Mouse (Mus musculus) liver, embryonic 16.5 days (tissue): Measurements from ENCODE around the gene Adh5. TPM values are rescaled to one million over a fixed set of nuclear protein-coding genes. Genes with fewer than 3 reads are reported as not detected.

Experiments used
- ATAC-seq: fragments of 200-750 bp; cut with Nextera tagmentation; 2 replicates; pipeline ENCODE4 v1.8.0; 2017; ENCODE audit warnings: low read depth, mild to moderate bottlenecking, moderate number of reproducible peaks, moderate library complexity
- H3K27ac ChIP-seq: fragments of 300-500 bp; sonication (generic); 2 replicates; pipeline ENCODE4 v1.5.1; 2014; ENCODE audit warnings: mild to moderate bottlenecking, low read length
- H3K27me3 ChIP-seq: fragments of 300-500 bp; sonication (generic); 2 replicates; pipeline ENCODE4 v1.6.1; 2014; ENCODE audit warnings: low read depth, low read length, mixed read lengths; ENCODE audit not compliant: control insufficient read depth, insufficient read depth
- H3K36me3 ChIP-seq: fragments of 300-500 bp; sonication (generic); 2 replicates; pipeline ENCODE4 v1.6.1; 2014; ENCODE audit warnings: mild to moderate bottlenecking; ENCODE audit not compliant: control insufficient read depth, insufficient read depth
- H3K4me1 ChIP-seq: fragments of 300-500 bp; sonication (generic); 2 replicates; pipeline ENCODE4 v1.6.1; 2014; ENCODE audit warnings: low read depth, low read length, mixed read lengths; ENCODE audit not compliant: control insufficient read depth
- H3K4me2 ChIP-seq: fragments of 300-500 bp; sonication (generic); 2 replicates; pipeline ENCODE4 v1.6.1; 2014; ENCODE audit warnings: low read depth, low read length, mixed read lengths
- H3K4me3 ChIP-seq: fragments of 300-500 bp; sonication (generic); 2 replicates; pipeline ENCODE4 v1.5.1; 2014; ENCODE audit warnings: low read depth, mild to moderate bottlenecking, low read length
- H3K9ac ChIP-seq: fragments of 300-500 bp; sonication (generic); 2 replicates; pipeline ENCODE4 v1.6.1; 2014; ENCODE audit warnings: low read depth, low read length
- H3K9me3 ChIP-seq: fragments of 300-500 bp; sonication (generic); replicated peaks from 2 replicates; pipeline ENCODE4 v1.6.1; 2016; ENCODE audit warnings: low read length; ENCODE audit not compliant: control insufficient read depth
- WGBS: fragments of 180-500 bp; shearing (Covaris S2); extraction: QIAGEN DNeasy Blood & Tissue Kit; methylation state at CpG from one replicate; pipeline ENCODE4 v1.1.7; 2014; ENCODE audit not compliant: insufficient replicate concordance; 5-methylcytosine and 5-hydroxymethylcytosine counted together
- polyA plus RNA-seq: library from polyadenylated mRNA; unstranded; fragments of >200 nt; fragmentation: Nextera tagmentation; extraction: Ambion mirVana; gene quantifications from 2 replicates; pipeline ENCODE4 v1.2.1, GENCODE M21; 2015

The Adh5 gene
- polyA plus RNA-seq, 1 experiment from 2014 or later, result 180 TPM

- Histone ChIP-seq H3K4me2 (no peak overlapping the region), H3K36me3 (peaks cover 26% of the 10 kb centered on the region), H3K27me3 (no peaks in the 10 kb centered on the region), H3K4me3 (no peak overlapping the region), H3K9ac (no peak overlapping the region), H3K9me3 (no peaks in the 10 kb centered on the region), H3K4me1 (no peaks in the 10 kb centered on the region; the same call in 1 of the 2 replicates), H3K27ac (no peak overlapping the region)
- no peak for ATAC-seq
- WGBS, result 77% methylated on average over 10 of the region's 10 CpGs
These were observed 9.3 kb downstream of the Adh5 start for GRCm38 (mm10) chr3:138452169-138452568.

- peaks cover 32% of the 10 kb centered on the region for H3K36me3 ChIP-seq
- no peak for ATAC-seq
- H3K9me3 ChIP-seq, result no peaks in the 10 kb centered on the region
- H3K27me3 ChIP-seq, result no peaks in the 10 kb centered on the region
- no peak overlapping the region for H3K4me2 ChIP-seq
- H3K27ac ChIP-seq, result no peak overlapping the region
- no peaks in the 10 kb centered on the region for H3K4me1 ChIP-seq
- no peak overlapping the region for H3K9ac ChIP-seq
- 64% methylated on average over 1 of the region's 1 CpGs for WGBS
- no peak overlapping the region for H3K4me3 ChIP-seq
These were observed 11.3 kb downstream of the Adh5 start for GRCm38 (mm10) chr3:138454234-138454633.

- 81% methylated on average over 13 of the region's 13 CpGs for WGBS
- no peak overlapping the region for H3K27ac ChIP-seq
- H3K4me1 ChIP-seq, result no peaks in the 10 kb centered on the region
- no peaks in the 10 kb centered on the region for H3K27me3 ChIP-seq
- H3K4me3 ChIP-seq, result no peak overlapping the region
- no peak for ATAC-seq
- no peaks in the 10 kb centered on the region for H3K9me3 ChIP-seq
- H3K9ac ChIP-seq, result no peak overlapping the region
- no peak overlapping the region for H3K4me2 ChIP-seq
- H3K36me3 ChIP-seq, result peaks cover 38% of the 10 kb centered on the region
These were observed 12.0 kb downstream of the Adh5 start for GRCm38 (mm10) chr3:138454711-138455435.

- Histone ChIP-seq H3K4me3 (no peak overlapping the region), H3K4me2 (no peak overlapping the region), H3K9ac (no peak overlapping the region), H3K27ac (no peak overlapping the region), H3K27me3 (no peaks in the 10 kb centered on the region), H3K36me3 (peaks cover 44% of the 10 kb centered on the region), H3K4me1 (no peaks in the 10 kb centered on the region), H3K9me3 (no peaks in the 10 kb centered on the region)
- ATAC-seq, result no peak
- 93% methylated on average over 3 of the region's 3 CpGs for WGBS
These were observed 15.5 kb downstream of the Adh5 start for GRCm38 (mm10) chr3:138458441-138458840.

- no peak for ATAC-seq
- Histone ChIP-seq H3K4me1 (peaks cover 2% of the 10 kb centered on the region; the same call in 1 of the 2 replicates), H3K9ac (no peak overlapping the region), H3K27me3 (no peaks in the 10 kb centered on the region), H3K27ac (no peak overlapping the region), H3K4me3 (no peak overlapping the region), H3K36me3 (peaks cover 37% of the 10 kb centered on the region), H3K9me3 (no peaks in the 10 kb centered on the region), H3K4me2 (no peak overlapping the region)
- WGBS, result 84% methylated on average over 13 of the region's 13 CpGs
These were observed 17.4 kb downstream of the Adh5 start for GRCm38 (mm10) chr3:138460260-138460659.

- no peak for ATAC-seq
- H3K36me3 ChIP-seq, result peaks cover 39% of the 10 kb centered on the region
- H3K9me3 ChIP-seq, result no peaks in the 10 kb centered on the region
- no peak overlapping the region for H3K4me3 ChIP-seq
- H3K4me1 ChIP-seq, result peaks cover 2% of the 10 kb centered on the region; the same call in 1 of the 2 replicates
- 70% methylated on average over 3 of the region's 3 CpGs for WGBS
- H3K9ac ChIP-seq, result no peak overlapping the region
- H3K4me2 ChIP-seq, result no peak overlapping the region
- H3K27me3 ChIP-seq, result no peaks in the 10 kb centered on the region
- H3K27ac ChIP-seq, result no peak overlapping the region
These were observed 18.9 kb downstream of the Adh5 start for GRCm38 (mm10) chr3:138461832-138462231.

GRCm38 (mm10) chr3:138463137-138463536, 20.2 kb downstream of the Adh5 start:
- Histone ChIP-seq H3K27ac (no peak overlapping the region), H3K4me1 (peaks cover 2% of the 10 kb centered on the region; the same call in 1 of the 2 replicates), H3K4me3 (no peak overlapping the region), H3K36me3 (peaks cover 42% of the 10 kb centered on the region), H3K9ac (no peak overlapping the region), H3K9me3 (no peaks in the 10 kb centered on the region), H3K4me2 (no peak overlapping the region), H3K27me3 (no peaks in the 10 kb centered on the region)
- peak; percentile 87 for ATAC-seq
- WGBS, result 63% methylated on average over 2 of the region's 2 CpGs

- H3K4me3 ChIP-seq, result no peak overlapping the region
- peak; percentile 76 for ATAC-seq
- no peaks in the 10 kb centered on the region for H3K27me3 ChIP-seq
- H3K4me2 ChIP-seq, result no peak overlapping the region
- peaks cover 47% of the 10 kb centered on the region for H3K36me3 ChIP-seq
- no peaks in the 10 kb centered on the region for H3K9me3 ChIP-seq
- no peak overlapping the region for H3K9ac ChIP-seq
- peaks cover 2% of the 10 kb centered on the region; the same call in 1 of the 2 replicates for H3K4me1 ChIP-seq
- WGBS, result 61% methylated on average over 6 of the region's 6 CpGs
- peak overlapping the region; percentile 26 for H3K27ac ChIP-seq
These were observed 20.9 kb downstream of the Adh5 start for GRCm38 (mm10) chr3:138463807-138464206.

GRCm38 (mm10) chr3:138464573-138465147, 21.8 kb downstream of the Adh5 start:
- Histone ChIP-seq H3K27me3 (no peaks in the 10 kb centered on the region), H3K9me3 (no peaks in the 10 kb centered on the region)

More at GRCm38 (mm10) chr3:138464573-138465147, 21.8 kb downstream of the Adh5 start:
- no peak overlapping the region for H3K9ac ChIP-seq
- peaks cover 44% of the 10 kb centered on the region for H3K36me3 ChIP-seq
- 0 out of 2 replicates have a peak overlapping the region, but pooled peaks have one; percentile 30 for H3K27ac ChIP-seq
- H3K4me1 ChIP-seq, result peaks cover 2% of the 10 kb centered on the region; the same call in 1 of the 2 replicates
- no peak overlapping the region for H3K4me3 ChIP-seq
- 64% methylated on average over 16 of the region's 16 CpGs for WGBS
- no peak for ATAC-seq
- no peak overlapping the region for H3K4me2 ChIP-seq
